Mouse (Mus musculus): ENCODE data around the gene Ptprcap. TPM values are rescaled to one million over a fixed set of nuclear protein-coding genes. Genes with fewer than 3 reads are reported as not detected.
A peak's percentile ranks its signal among the peaks of the same experiment; 100 is the strongest.

Gene Ptprcap
- polyA plus RNA-seq, 1 experiment from 2014 or later, result 0.51 TPM

- Histone ChIP-seq H3K36me3 (ENCODE audit: control insufficient read depth, insufficient read depth, low read length) (no peaks in the 10 kb centered on the region), H3K9ac (replicated peaks; ENCODE audit: low read depth, low read length) (no peak overlapping the region), H3K9me3 (ENCODE audit: control insufficient read depth, low read length) (no peaks in the 10 kb centered on the region), H3K27me3 (ENCODE audit: control insufficient read depth, insufficient read depth, low read length) (no peaks in the 10 kb centered on the region), H3K27ac (ENCODE audit: low read depth, low read length) (no peak overlapping the region), H3K4me2 (ENCODE audit: low read depth, low read length) (no peak overlapping the region), H3K4me3 (ENCODE audit: low read depth, low read length) (no peak overlapping the region), H3K4me1 (ENCODE audit: control insufficient read depth, insufficient read depth, low read length) (peaks cover 16% of the 10 kb centered on the region)
- ATAC-seq (ENCODE audit: low read depth), result no peak
- 80% methylated on average over 9 of the region's 9 CpGs for WGBS
These were observed 13.5 kb downstream of the Ptprcap start for GRCm38 (mm10) chr19:4166678-4167476.

- H3K27me3 ChIP-seq (ENCODE audit: control insufficient read depth, insufficient read depth, low read length), result no peaks in the 10 kb centered on the region
- peak; percentile 94 for ATAC-seq (ENCODE audit: low read depth)
- WGBS, result under 1% methylated on average over 43 of the region's 43 CpGs
- no peaks in the 10 kb centered on the region for H3K9me3 ChIP-seq (ENCODE audit: control insufficient read depth, low read length)
- H3K9ac ChIP-seq (replicated peaks; ENCODE audit: low read depth, low read length), result peak overlapping the region; percentile 76
- peaks cover 6% of the 10 kb centered on the region; the same call in 1 of the 2 replicates for H3K4me1 ChIP-seq (ENCODE audit: control insufficient read depth, insufficient read depth, low read length)
- peak overlapping the region; percentile 39 for H3K4me3 ChIP-seq (ENCODE audit: low read depth, low read length)
- H3K36me3 ChIP-seq (ENCODE audit: control insufficient read depth, insufficient read depth, low read length), result no peaks in the 10 kb centered on the region
- H3K27ac ChIP-seq (ENCODE audit: low read depth, low read length), result peak overlapping the region; percentile 93
- H3K4me2 ChIP-seq (ENCODE audit: low read depth, low read length), result peak overlapping the region; percentile 82
These were observed 16.0 kb downstream of the Ptprcap start for GRCm38 (mm10) chr19:4169378-4169784.

- H3K27me3 ChIP-seq (ENCODE audit: control insufficient read depth, insufficient read depth, low read length), result no peaks in the 10 kb centered on the region
- ATAC-seq (ENCODE audit: low read depth), result peak; percentile 48
- H3K4me2 ChIP-seq (ENCODE audit: low read depth, low read length), result peak overlapping the region; percentile 82
- no peaks in the 10 kb centered on the region for H3K36me3 ChIP-seq (ENCODE audit: control insufficient read depth, insufficient read depth, low read length)
- no peaks in the 10 kb centered on the region for H3K9me3 ChIP-seq (ENCODE audit: control insufficient read depth, low read length)
- H3K9ac ChIP-seq (replicated peaks; ENCODE audit: low read depth, low read length), result peak overlapping the region; percentile 76
- peak overlapping the region; percentile 39 for H3K4me3 ChIP-seq (ENCODE audit: low read depth, low read length)
- 5% methylated on average over 27 of the region's 27 CpGs for WGBS
- H3K4me1 ChIP-seq (ENCODE audit: control insufficient read depth, insufficient read depth, low read length), result peaks cover 6% of the 10 kb centered on the region; the same call in 1 of the 2 replicates
- H3K27ac ChIP-seq (ENCODE audit: low read depth, low read length), result peak overlapping the region; percentile 93
These were observed 16.4 kb downstream of the Ptprcap start for GRCm38 (mm10) chr19:4169810-4170209.

- no peak for ATAC-seq (ENCODE audit: low read depth)
- H3K27ac ChIP-seq (ENCODE audit: low read depth, low read length), result no peak overlapping the region
- 94% methylated on average over 10 of the region's 10 CpGs for WGBS
- no peaks in the 10 kb centered on the region for H3K27me3 ChIP-seq (ENCODE audit: control insufficient read depth, insufficient read depth, low read length)
- H3K36me3 ChIP-seq (ENCODE audit: control insufficient read depth, insufficient read depth, low read length), result no peaks in the 10 kb centered on the region
- no peak overlapping the region for H3K4me2 ChIP-seq (ENCODE audit: low read depth, low read length)
- no peak overlapping the region for H3K9ac ChIP-seq (replicated peaks; ENCODE audit: low read depth, low read length)
- no peak overlapping the region for H3K4me3 ChIP-seq (ENCODE audit: low read depth, low read length)
- peaks cover 10% of the 10 kb centered on the region; the same call in 1 of the 2 replicates for H3K4me1 ChIP-seq (ENCODE audit: control insufficient read depth, insufficient read depth, low read length)
- H3K9me3 ChIP-seq (ENCODE audit: control insufficient read depth, low read length), result no peaks in the 10 kb centered on the region
These were observed 17.5 kb downstream of the Ptprcap start for GRCm38 (mm10) chr19:4170723-4171392.

- 76% methylated on average over 13 of the region's 13 CpGs for WGBS
These were observed 18.2 kb downstream of the Ptprcap start for GRCm38 (mm10) chr19:4171393-4172290.

GRCm38 (mm10) chr19:4172925-4173324, 19.5 kb downstream of the Ptprcap start:
- Histone ChIP-seq H3K4me3 (ENCODE audit: low read depth, low read length) (no peak overlapping the region), H3K36me3 (ENCODE audit: control insufficient read depth, insufficient read depth, low read length) (no peaks in the 10 kb centered on the region), H3K27me3 (ENCODE audit: control insufficient read depth, insufficient read depth, low read length) (no peaks in the 10 kb centered on the region), H3K9ac (replicated peaks; ENCODE audit: low read depth, low read length) (no peak overlapping the region), H3K4me1 (ENCODE audit: control insufficient read depth, insufficient read depth, low read length) (peaks cover 10% of the 10 kb centered on the region; the same call in 1 of the 2 replicates), H3K27ac (ENCODE audit: low read depth, low read length) (no peak overlapping the region), H3K9me3 (ENCODE audit: control insufficient read depth, low read length) (no peaks in the 10 kb centered on the region), H3K4me2 (ENCODE audit: low read depth, low read length) (no peak overlapping the region)
- no peak for ATAC-seq (ENCODE audit: low read depth)
- 56% methylated on average over 11 of the region's 11 CpGs for WGBS

More at GRCm38 (mm10) chr19:4171393-4172290, 18.2 kb downstream of the Ptprcap start:
- no peaks in the 10 kb centered on the region for H3K27me3 ChIP-seq (ENCODE audit: control insufficient read depth, insufficient read depth, low read length)
- no peak overlapping the region for H3K4me3 ChIP-seq (ENCODE audit: low read depth, low read length)
- no peaks in the 10 kb centered on the region for H3K36me3 ChIP-seq (ENCODE audit: control insufficient read depth, insufficient read depth, low read length)
- no peak overlapping the region for H3K27ac ChIP-seq (ENCODE audit: low read depth, low read length)
- ATAC-seq (ENCODE audit: low read depth), result no peak
- no peak overlapping the region for H3K4me2 ChIP-seq (ENCODE audit: low read depth, low read length)
- no peaks in the 10 kb centered on the region for H3K9me3 ChIP-seq (ENCODE audit: control insufficient read depth, low read length)
- no peak overlapping the region for H3K9ac ChIP-seq (replicated peaks; ENCODE audit: low read depth, low read length)
- peaks cover 10% of the 10 kb centered on the region; the same call in 1 of the 2 replicates for H3K4me1 ChIP-seq (ENCODE audit: control insufficient read depth, insufficient read depth, low read length)

- Histone ChIP-seq H3K27ac (ENCODE audit: low read depth, low read length) (no peak within 1 kb of the TSS), H3K36me3 (ENCODE audit: control insufficient read depth, insufficient read depth, low read length) (no peaks in the 10 kb centered on the region), H3K9ac (replicated peaks; ENCODE audit: low read depth, low read length) (peak within 1 kb of the TSS; percentile 16), H3K4me3 (ENCODE audit: low read depth, low read length) (no peak within 1 kb of the TSS), H3K9me3 (ENCODE audit: control insufficient read depth, low read length) (no peaks in the 10 kb centered on the region), H3K4me2 (ENCODE audit: low read depth, low read length) (peak within 1 kb of the TSS; percentile 27), H3K4me1 (ENCODE audit: control insufficient read depth, insufficient read depth, low read length) (0 out of 2 replicates have a peak, but pooled peaks cover 4% of the 10 kb centered on the region), H3K27me3 (ENCODE audit: control insufficient read depth, insufficient read depth, low read length) (no peaks in the 10 kb centered on the region)
- ATAC-seq (ENCODE audit: low read depth), result peak; percentile 35; the same call in 1 of the 2 replicates
- 2% methylated on average over 11 of the region's 11 CpGs for WGBS
These were observed 22.1 kb downstream of the Ptprcap start, which contains the start of gene Carns1 for GRCm38 (mm10) chr19:4175368-4175947. Gene Carns1, minus strand, starts transcription at chr19:4175479.

- no peak for ATAC-seq (ENCODE audit: low read depth)
- Histone ChIP-seq H3K9ac (replicated peaks; ENCODE audit: low read depth, low read length) (no peak overlapping the region), H3K4me3 (ENCODE audit: low read depth, low read length) (no peak overlapping the region), H3K4me1 (ENCODE audit: control insufficient read depth, insufficient read depth, low read length) (0 out of 2 replicates have a peak, but pooled peaks cover 4% of the 10 kb centered on the region), H3K36me3 (ENCODE audit: control insufficient read depth, insufficient read depth, low read length) (no peaks in the 10 kb centered on the region), H3K9me3 (ENCODE audit: control insufficient read depth, low read length) (no peaks in the 10 kb centered on the region), H3K27me3 (ENCODE audit: control insufficient read depth, insufficient read depth, low read length) (no peaks in the 10 kb centered on the region), H3K27ac (ENCODE audit: low read depth, low read length) (no peak overlapping the region), H3K4me2 (ENCODE audit: low read depth, low read length) (no peak overlapping the region)
- 90% methylated on average over 7 of the region's 7 CpGs for WGBS
These were observed 27.0 kb downstream of the Ptprcap start for GRCm38 (mm10) chr19:4180411-4180810.
